ENCODE assay signal across 20 mouse cellular contexts in genomic region chr1:139092722-139093121, GRCm38 (mm10).
DNase-seq lines count a peak whose midpoint lies in the region; ATAC-seq and TF ChIP-seq lines count a peak whose summit lies in the region.
"Had no signal": no experiment of that assay in that cellular context is flagged by ENCODE, and none has a peak within 500 bp of the region (broad histone marks: within the 10 kb centered on the region; RNA-seq: fewer than 3 reads in every experiment).

No protein-coding gene starts in this region.

- no peaks in the 10 kb centered on the region for H3K9me3 ChIP-seq in forebrain, embryonic 10.5 days
- H3K9me3 ChIP-seq in forebrain, embryonic 15.5 days: no peaks in the 10 kb centered on the region
- no peaks in the 10 kb centered on the region for H3K9me3 ChIP-seq in liver, embryonic 16.5 days (replicated peaks; ENCODE audit: control insufficient read depth, low read length)
- H3K9me3 ChIP-seq in liver, postnatal 0 days (ENCODE audit: low read length): no peaks in the 10 kb centered on the region
- H3K9me3 ChIP-seq in limb, embryonic 12.5 days: no peaks in the 10 kb centered on the region
- H3K9me3 ChIP-seq: embryonic facial prominence, embryonic 10.5 days; kidney, embryonic 15.5 days had no signal

- peak overlapping the region; percentile 71; the same call in 1 of the 2 replicates for H3K27ac ChIP-seq in forebrain, embryonic 10.5 days
- H3K27ac ChIP-seq in forebrain, embryonic 15.5 days (replicated peaks): no peak overlapping the region
- no peak overlapping the region for H3K27ac ChIP-seq in liver, embryonic 16.5 days (ENCODE audit: low read length)
- H3K27ac ChIP-seq in liver, postnatal 0 days (ENCODE audit: low read depth): no peak overlapping the region
- H3K27ac ChIP-seq in limb, embryonic 12.5 days: no peak overlapping the region
- H3K27ac ChIP-seq: embryonic facial prominence, embryonic 10.5 days; gastrocnemius, adult 2 months; hindbrain, embryonic 14.5 days; kidney, embryonic 15.5 days; macrophage had no signal

- WGBS in forebrain, embryonic 10.5 days: 74% methylated on average over 4 of the region's 4 CpGs
- WGBS in forebrain, embryonic 15.5 days: 72% methylated on average over 4 of the region's 4 CpGs
- WGBS in liver, embryonic 16.5 days (ENCODE audit: insufficient replicate concordance): 61% methylated on average over 4 of the region's 4 CpGs
- 77% methylated on average over 4 of the region's 4 CpGs for WGBS in liver, postnatal 0 days (ENCODE audit: insufficient replicate concordance)
- 16% methylated on average over 4 of the region's 4 CpGs for WGBS in limb, embryonic 12.5 days

- H3K36me3 ChIP-seq in forebrain, embryonic 10.5 days (replicated peaks): no peaks in the 10 kb centered on the region
- H3K36me3 ChIP-seq in forebrain, embryonic 15.5 days: no peaks in the 10 kb centered on the region
- no peaks in the 10 kb centered on the region for H3K36me3 ChIP-seq in liver, embryonic 16.5 days (ENCODE audit: control insufficient read depth, insufficient read depth)
- no peaks in the 10 kb centered on the region for H3K36me3 ChIP-seq in liver, postnatal 0 days (replicated peaks; ENCODE audit: insufficient read depth, low read length)
- H3K36me3 ChIP-seq in limb, embryonic 12.5 days: no peaks in the 10 kb centered on the region
- H3K36me3 ChIP-seq: embryonic facial prominence, embryonic 10.5 days; kidney, embryonic 15.5 days had no signal

- no peak overlapping the region for H3K4me3 ChIP-seq in forebrain, embryonic 10.5 days
- H3K4me3 ChIP-seq in forebrain, embryonic 15.5 days: no peak overlapping the region
- H3K4me3 ChIP-seq in liver, embryonic 16.5 days (ENCODE audit: low read depth, low read length): no peak overlapping the region
- H3K4me3 ChIP-seq in liver, postnatal 0 days (ENCODE audit: low read depth, low read length): no peak overlapping the region
- H3K4me3 ChIP-seq in limb, embryonic 12.5 days (replicated peaks): no peak overlapping the region
- H3K4me3 ChIP-seq: embryonic facial prominence, embryonic 10.5 days; gastrocnemius, adult 2 months; kidney, embryonic 15.5 days had no signal

- no peak overlapping the region for H3K9ac ChIP-seq in forebrain, embryonic 15.5 days (replicated peaks)
- H3K9ac ChIP-seq in liver, embryonic 16.5 days (ENCODE audit: low read depth, low read length): no peak overlapping the region
- no peak overlapping the region for H3K9ac ChIP-seq in liver, postnatal 0 days (replicated peaks)
- no peak overlapping the region for H3K9ac ChIP-seq in limb, embryonic 12.5 days (replicated peaks)
- H3K9ac ChIP-seq: hindbrain, embryonic 14.5 days; kidney, embryonic 15.5 days had no signal

- no peak for ATAC-seq in forebrain, embryonic 15.5 days (replicated peaks)
- peak; percentile 60 for ATAC-seq in liver, embryonic 16.5 days (ENCODE audit: low read depth)
- no peak for ATAC-seq in liver, postnatal 0 days
- ATAC-seq in limb, embryonic 12.5 days (ENCODE audit: insufficient number of reproducible peaks, insufficient read depth, low FRiP score, low TSS enrichment, low read depth): no peak
- ATAC-seq: activated CD4-positive, CD25-positive, alpha-beta regulatory T cell, adult 4 months had no signal

- TF ChIP-seq CTCF in liver, postnatal 0 days (IDR thresholded peaks at IDR 0.05; ENCODE audit: low read depth): no peak

- no peak overlapping the region for H3K4me2 ChIP-seq in forebrain, embryonic 15.5 days (replicated peaks)
- no peak overlapping the region for H3K4me2 ChIP-seq in liver, embryonic 16.5 days (ENCODE audit: low read depth, low read length)
- no peak overlapping the region for H3K4me2 ChIP-seq in liver, postnatal 0 days (ENCODE audit: low read depth, low read length)
- peak overlapping the region; percentile 41; the same call in 1 of the 2 replicates for H3K4me2 ChIP-seq in limb, embryonic 12.5 days
- H3K4me2 ChIP-seq: hindbrain, embryonic 14.5 days; kidney, embryonic 15.5 days; liver, embryonic 11.5 days had no signal

- DNase-seq in forebrain, embryonic 10.5 days (ENCODE audit: extremely low spot score, low spot score): no peak
- no peak for DNase-seq in liver, postnatal 0 days
- DNase-seq in embryo, embryonic 11 days: peak; percentile 37
- no peak for DNase-seq in right cerebral cortex, postnatal 4 days
- DNase-seq: adrenal gland, postnatal 10 days; cerebellum, adult 2 months; cerebellum, postnatal 25 days; gastrocnemius, adult 2 months; left cerebral cortex, postnatal 4 days; lung, adult 2 months; thymus, postnatal 14 days had no signal

- H3K27me3 ChIP-seq in forebrain, embryonic 10.5 days (ENCODE audit: poor library complexity, severe bottlenecking): no peaks in the 10 kb centered on the region
- no peaks in the 10 kb centered on the region for H3K27me3 ChIP-seq in forebrain, embryonic 15.5 days
- no peaks in the 10 kb centered on the region for H3K27me3 ChIP-seq in liver, embryonic 16.5 days (ENCODE audit: control insufficient read depth, insufficient read depth, low read depth, low read length)
- no peaks in the 10 kb centered on the region for H3K27me3 ChIP-seq in liver, postnatal 0 days (ENCODE audit: insufficient read depth, low read length)
- no peaks in the 10 kb centered on the region for H3K27me3 ChIP-seq in limb, embryonic 12.5 days
- H3K27me3 ChIP-seq: kidney, embryonic 15.5 days had no signal

- no peak for TF ChIP-seq EP300 in liver, postnatal 0 days (IDR thresholded peaks at IDR 0.05; ENCODE audit: low read depth)

- peaks cover 22% of the 10 kb centered on the region for H3K4me1 ChIP-seq in forebrain, embryonic 10.5 days
- no peaks in the 10 kb centered on the region for H3K4me1 ChIP-seq in forebrain, embryonic 15.5 days
- H3K4me1 ChIP-seq in liver, embryonic 16.5 days (ENCODE audit: control insufficient read depth, low read depth, low read length): no peaks in the 10 kb centered on the region
- H3K4me1 ChIP-seq in liver, postnatal 0 days (ENCODE audit: insufficient read depth): peaks cover 8% of the 10 kb centered on the region; the same call in 1 of the 2 replicates
- H3K4me1 ChIP-seq in limb, embryonic 12.5 days (replicated peaks): peaks cover 15% of the 10 kb centered on the region
